In genomic region chr12:82664598-82664997, GRCm38 (mm10) we compare ENCODE assay signal across 10 mouse cellular contexts.
DNase-seq lines count a peak whose midpoint lies in the region; ATAC-seq and TF ChIP-seq lines count a peak whose summit lies in the region.
"Had no signal": no experiment of that assay in that cellular context is flagged by ENCODE, and none has a peak within 500 bp of the region (broad histone marks: within the 10 kb centered on the region; RNA-seq: fewer than 3 reads in every experiment).

No protein-coding gene starts in this region.

- H3K36me3 ChIP-seq in lung, embryonic 14.5 days (ENCODE audit: insufficient read depth), result no peaks in the 10 kb centered on the region
- no peaks in the 10 kb centered on the region for H3K36me3 ChIP-seq in heart, adult 2 months (ENCODE audit: control insufficient read depth, insufficient read depth, low read length)
- no peaks in the 10 kb centered on the region for H3K36me3 ChIP-seq in midbrain, embryonic 10.5 days
- H3K36me3 ChIP-seq in midbrain, embryonic 11.5 days (ENCODE audit: control insufficient read depth, insufficient read depth, low read length), result no peaks in the 10 kb centered on the region
- no peaks in the 10 kb centered on the region for H3K36me3 ChIP-seq in hindbrain, embryonic 12.5 days

- H3K4me3 ChIP-seq in lung, embryonic 14.5 days (ENCODE audit: low read depth, low read length), result no peak overlapping the region
- peak overlapping the region; percentile 7; the same call in 1 of the 2 replicates for H3K4me3 ChIP-seq in heart, adult 2 months
- H3K4me3 ChIP-seq in midbrain, embryonic 10.5 days, result no peak overlapping the region
- H3K4me3 ChIP-seq in midbrain, embryonic 11.5 days (ENCODE audit: low read depth, low read length), result no peak overlapping the region
- no peak overlapping the region for H3K4me3 ChIP-seq in hindbrain, embryonic 12.5 days

- no peaks in the 10 kb centered on the region for H3K79me2 ChIP-seq in heart, adult 2 months (replicated peaks; ENCODE audit: control insufficient read depth, insufficient read depth, low read length)

- TF ChIP-seq POLR2A in heart, adult 2 months (IDR thresholded peaks at IDR 0.05; ENCODE audit: insufficient read depth, low read depth, low read length), result 0 out of 2 replicates have a peak, but pooled peaks have one; percentile 15

- H3K9me3 ChIP-seq in lung, embryonic 14.5 days (ENCODE audit: low read depth, low read length), result no peaks in the 10 kb centered on the region
- H3K9me3 ChIP-seq in midbrain, embryonic 10.5 days (replicated peaks), result no peaks in the 10 kb centered on the region
- no peaks in the 10 kb centered on the region for H3K9me3 ChIP-seq in midbrain, embryonic 11.5 days (ENCODE audit: control insufficient read depth, low read length)
- no peaks in the 10 kb centered on the region for H3K9me3 ChIP-seq in hindbrain, embryonic 12.5 days (replicated peaks)

- no peaks in the 10 kb centered on the region for H3K27me3 ChIP-seq in lung, embryonic 14.5 days (ENCODE audit: insufficient read depth, low read length)
- H3K27me3 ChIP-seq in heart, adult 2 months (ENCODE audit: control insufficient read depth, insufficient read depth, low read length), result no peaks in the 10 kb centered on the region
- H3K27me3 ChIP-seq in midbrain, embryonic 10.5 days (ENCODE audit: low read depth, poor library complexity, severe bottlenecking), result no peaks in the 10 kb centered on the region
- H3K27me3 ChIP-seq in midbrain, embryonic 11.5 days (ENCODE audit: control insufficient read depth, insufficient read depth, low read length), result no peaks in the 10 kb centered on the region
- no peaks in the 10 kb centered on the region for H3K27me3 ChIP-seq in hindbrain, embryonic 12.5 days

- 19% methylated on average over 7 of the region's 7 CpGs for WGBS in lung, embryonic 14.5 days
- 21% methylated on average over 7 of the region's 7 CpGs for WGBS in heart, adult 2 months
- WGBS in midbrain, embryonic 10.5 days, result 82% methylated on average over 7 of the region's 7 CpGs
- WGBS in midbrain, embryonic 11.5 days, result 85% methylated on average over 7 of the region's 7 CpGs
- WGBS in hindbrain, embryonic 12.5 days, result 78% methylated on average over 7 of the region's 7 CpGs

- no peak overlapping the region for H3K9ac ChIP-seq in lung, embryonic 14.5 days
- peak overlapping the region; percentile 44; the same call in 1 of the 2 replicates for H3K9ac ChIP-seq in heart, adult 2 months (ENCODE audit: low read depth, low read length)
- no peak overlapping the region for H3K9ac ChIP-seq in midbrain, embryonic 11.5 days (ENCODE audit: low read length)
- no peak overlapping the region for H3K9ac ChIP-seq in hindbrain, embryonic 12.5 days

- H3K27ac ChIP-seq in lung, embryonic 14.5 days (ENCODE audit: low read depth), result peak overlapping the region; percentile 43; the same call in 1 of the 2 replicates
- peak overlapping the region; percentile 72 for H3K27ac ChIP-seq in heart, adult 2 months
- H3K27ac ChIP-seq in midbrain, embryonic 10.5 days (replicated peaks), result no peak overlapping the region
- no peak overlapping the region for H3K27ac ChIP-seq in midbrain, embryonic 11.5 days (ENCODE audit: low read depth, low read length)
- H3K27ac ChIP-seq in hindbrain, embryonic 12.5 days, result no peak overlapping the region

- peaks cover 3% of the 10 kb centered on the region; the same call in 1 of the 2 replicates for H3K4me1 ChIP-seq in lung, embryonic 14.5 days (ENCODE audit: insufficient read depth)
- H3K4me1 ChIP-seq in heart, adult 2 months (ENCODE audit: control insufficient read depth, insufficient read depth, low read length), result peaks cover 3% of the 10 kb centered on the region; the same call in 1 of the 2 replicates
- H3K4me1 ChIP-seq in midbrain, embryonic 10.5 days, result no peaks in the 10 kb centered on the region
- H3K4me1 ChIP-seq in midbrain, embryonic 11.5 days (ENCODE audit: control insufficient read depth, insufficient read depth, low read length), result no peaks in the 10 kb centered on the region
- no peaks in the 10 kb centered on the region for H3K4me1 ChIP-seq in hindbrain, embryonic 12.5 days

- peak; percentile 89 for ATAC-seq in lung, embryonic 14.5 days (ENCODE audit: insufficient read depth)
- no peak for ATAC-seq in midbrain, embryonic 11.5 days (ENCODE audit: low FRiP score)
- no peak for ATAC-seq in hindbrain, embryonic 12.5 days (ENCODE audit: low FRiP score)

- no peak for TF ChIP-seq CTCF in lung, embryonic 14.5 days (IDR thresholded peaks at IDR 0.05; ENCODE audit: low read depth)
- TF ChIP-seq CTCF in heart, adult 2 months (IDR thresholded peaks at IDR 0.05), result no peak

- TF ChIP-seq EP300 in heart, adult 2 months (IDR thresholded peaks at IDR 0.05; ENCODE audit: insufficient read depth, low read depth, low read length), result no peak

- intact Hi-C loops in heart, adult 2 months (cut with DNase I), result no loop called here

- DNase-seq in lung, embryonic 14.5 days, result peak; percentile 82
- DNase-seq in lung, postnatal 25 days (ENCODE audit: low spot score), result no peak
- peak; percentile 18 to 38 for DNase-seq in heart, adult 2 months
- peak; percentile 62 for DNase-seq in heart, postnatal 4 days
- peak; percentile 48 to 68 for DNase-seq in right cerebral cortex, postnatal 36 days (ENCODE audit: low spot score in 2 of 2)
- no peak for DNase-seq in midbrain, embryonic 10.5 days (ENCODE audit: low spot score)
- no peak for DNase-seq in midbrain, embryonic 11.5 days (ENCODE audit: low spot score, missing footprints)
- DNase-seq: adrenal gland, adult 8-10 months; gastrocnemius, postnatal 36 days had no signal

- H3K4me2 ChIP-seq in lung, embryonic 14.5 days, result peak overlapping the region; percentile 18; the same call in 1 of the 2 replicates
- H3K4me2 ChIP-seq in midbrain, embryonic 11.5 days, result no peak overlapping the region
- H3K4me2 ChIP-seq in hindbrain, embryonic 12.5 days (replicated peaks), result no peak overlapping the region

Comparison
In these comparisons a context has a peak if more than half of its experiments do, and no peak if none do; other contexts are left out.
1. DNase-seq: peak in lung, embryonic 14.5 days (single experiment), heart, adult 2 months (2 of 2), heart, postnatal 4 days (single experiment) and right cerebral cortex, postnatal 36 days (2 of 2); none in lung, postnatal 25 days (single experiment), midbrain, embryonic 10.5 days (single experiment) and midbrain, embryonic 11.5 days (single experiment).
2. H3K27ac ChIP-seq: peak in lung, embryonic 14.5 days (single experiment) and heart, adult 2 months (single experiment); none in midbrain, embryonic 10.5 days (single experiment), midbrain, embryonic 11.5 days (single experiment) and hindbrain, embryonic 12.5 days (single experiment).